Mouse (Mus musculus): ENCODE data around the gene Dcst1.

The Dcst1 gene

GRCm38 (mm10) chr3:89388134-89388881, 23.3 kb upstream of the Dcst1 start:
- DNase-seq (ENCODE audit: low read depth): peak; percentile 57

- DNase-seq (ENCODE audit: low read depth): no peak
Measured at GRCm38 (mm10) chr3:89387632-89388031, 22.6 kb upstream of the Dcst1 start.

DNA sequence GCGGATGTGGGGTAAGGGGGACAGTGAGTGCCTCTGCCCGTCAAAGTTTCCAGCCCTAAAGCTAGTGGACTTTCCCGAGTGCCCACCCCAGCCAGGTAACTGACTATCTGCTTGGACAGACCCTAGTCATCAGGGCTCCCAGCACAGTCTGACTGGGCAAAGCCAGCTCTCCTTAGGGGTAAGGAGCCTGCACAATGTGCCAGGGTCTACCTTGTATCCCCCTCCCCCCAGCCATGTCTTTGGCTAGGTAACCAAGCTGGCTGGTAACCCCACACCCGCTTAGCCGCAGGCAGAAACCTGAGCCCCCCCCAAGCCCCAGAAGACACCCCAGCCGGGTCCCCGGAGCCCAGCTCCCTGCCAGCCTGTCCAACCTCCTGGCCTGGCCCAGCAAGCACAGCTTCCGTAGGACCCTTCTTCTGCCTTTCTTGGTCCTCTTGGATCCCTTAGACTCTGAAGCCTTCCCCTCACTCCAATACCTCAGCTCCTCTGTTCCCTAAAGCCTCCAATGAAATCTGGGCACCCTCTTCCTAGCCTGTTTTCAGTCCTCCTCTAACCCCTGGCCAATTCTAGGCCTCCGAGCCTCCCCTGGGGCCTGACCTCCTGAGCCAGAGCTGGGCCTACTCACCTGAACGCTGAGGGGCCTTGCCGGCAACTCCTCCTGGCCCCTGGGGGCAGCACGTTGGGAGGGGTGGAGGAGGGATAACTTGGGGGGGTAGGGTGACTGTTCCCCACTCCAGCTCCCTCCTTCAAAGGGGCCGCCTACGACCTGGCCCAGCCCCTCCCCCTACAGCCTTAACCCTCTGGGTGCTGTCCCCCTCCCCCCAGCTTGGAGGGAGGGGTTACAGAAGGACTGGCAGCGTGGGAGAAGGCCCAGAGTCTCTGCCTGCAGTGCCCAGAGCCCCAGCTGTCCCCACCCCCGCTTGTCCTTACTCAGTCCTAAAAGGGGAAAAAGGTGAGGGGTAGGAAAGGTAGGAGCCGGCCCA, 21.7 kb upstream of the Dcst1 start:
- peak; percentile 84 for DNase-seq (ENCODE audit: low read depth)

DNA sequence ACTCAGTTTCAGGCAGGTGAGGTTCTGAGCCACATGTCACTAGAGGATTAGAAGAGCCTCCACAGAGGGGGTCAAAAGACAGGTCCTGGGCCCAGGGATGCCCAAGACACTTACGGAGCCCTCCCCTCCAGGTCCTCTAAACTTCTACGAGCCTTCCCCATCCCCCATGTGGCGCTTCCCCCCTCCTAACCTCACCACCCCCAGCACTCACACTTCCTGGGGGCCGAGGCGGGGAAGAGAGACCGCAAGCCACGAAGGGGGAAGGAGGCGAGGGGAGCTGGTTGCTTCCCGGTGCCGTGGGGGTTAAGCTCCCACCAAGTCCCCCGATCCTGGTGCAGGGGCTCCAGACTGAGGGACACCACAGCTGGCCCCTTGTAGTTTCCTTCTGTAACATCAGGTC, 20.4 kb upstream of the Dcst1 start:
- DNase-seq (ENCODE audit: low read depth): peak; percentile 69

GRCm38 (mm10) chr3:89384331-89385076, 19.5 kb upstream of the Dcst1 start:
- DNase-seq (ENCODE audit: low read depth): peak; percentile 52

DNA sequence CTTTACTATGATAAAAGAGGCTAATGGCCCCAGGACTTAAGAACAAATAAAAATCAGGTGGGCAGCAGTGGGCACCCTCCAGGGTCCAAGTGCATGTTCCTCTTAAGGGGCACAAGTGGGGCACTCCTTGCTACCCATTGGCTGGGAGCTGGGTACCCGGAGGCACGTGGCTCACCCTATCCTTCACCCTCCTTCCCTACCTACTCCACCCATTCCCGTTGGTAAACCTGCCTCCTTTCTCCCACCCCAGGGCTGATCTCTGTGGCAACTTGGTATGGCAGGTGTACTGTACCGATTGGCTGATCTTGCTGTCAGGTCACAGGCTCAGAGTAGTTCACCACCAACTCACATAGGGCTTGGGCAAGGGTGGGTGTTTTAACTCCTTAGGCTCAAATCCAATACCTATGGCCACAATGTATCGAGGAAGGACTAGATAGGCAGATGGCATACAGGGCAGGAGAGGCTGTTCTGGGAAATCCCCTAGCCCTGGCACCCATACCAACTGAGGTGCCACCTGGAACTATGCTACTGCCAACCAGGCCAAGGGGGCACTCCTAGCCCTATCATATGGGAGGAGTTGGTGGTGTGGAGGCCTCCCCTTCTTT, 18.7 kb upstream of the Dcst1 start:
- peak; percentile 56 for DNase-seq (ENCODE audit: low read depth)

- DNase-seq (ENCODE audit: low read depth): peak; percentile 36
Measured at GRCm38 (mm10) chr3:89382950-89383349, 17.9 kb upstream of the Dcst1 start.

GRCm38 (mm10) chr3:89382033-89382882, 17.2 kb upstream of the Dcst1 start:
- peak; percentile 64 for DNase-seq (ENCODE audit: low read depth)

DNA sequence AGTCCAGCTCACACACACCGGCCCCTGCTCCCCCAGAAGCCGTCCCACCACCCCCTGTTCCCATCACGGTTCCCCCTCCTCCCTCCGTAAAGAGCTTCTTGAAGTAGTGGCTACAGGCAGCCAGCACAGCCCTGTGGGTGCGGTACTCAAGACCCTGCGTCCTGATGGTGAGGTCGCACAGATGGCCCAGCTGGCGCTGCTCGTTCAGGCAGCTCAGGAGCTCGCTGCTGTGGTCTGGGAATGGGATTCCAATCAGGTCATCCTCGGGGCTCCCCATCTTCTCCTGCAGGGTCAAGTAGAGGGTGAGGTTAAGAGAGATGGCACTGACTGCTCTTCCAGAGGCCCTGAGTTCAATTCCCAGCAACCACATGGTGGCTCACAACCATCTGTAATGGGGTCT, 16.2 kb upstream of the Dcst1 start:
- no peak for DNase-seq (ENCODE audit: low read depth)

DNA sequence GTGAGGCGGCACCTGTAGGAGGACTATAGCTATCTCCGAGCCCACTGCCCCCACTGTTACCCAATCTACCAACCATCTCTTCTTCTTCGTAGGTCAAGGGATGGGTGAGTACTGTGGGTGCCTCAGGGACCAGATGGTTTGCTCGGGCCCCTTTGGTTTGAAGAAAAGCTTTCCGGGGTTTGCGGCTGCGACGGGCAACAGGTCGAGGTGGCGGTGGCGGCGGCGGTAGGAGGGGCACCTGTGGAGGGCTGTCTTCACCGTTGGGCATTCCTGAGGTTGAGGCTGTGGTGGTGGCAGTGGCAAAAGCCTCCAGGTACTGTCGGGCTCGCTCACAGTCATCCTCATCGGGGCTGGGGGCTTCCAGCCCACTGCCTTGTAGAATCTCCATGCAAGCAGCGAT, 15.7 kb upstream of the Dcst1 start:
- no peak for DNase-seq (ENCODE audit: low read depth)

- peak; percentile 17 for DNase-seq (ENCODE audit: low read depth)
Measured at GRCm38 (mm10) chr3:89380291-89380690, 15.2 kb upstream of the Dcst1 start.

DNA sequence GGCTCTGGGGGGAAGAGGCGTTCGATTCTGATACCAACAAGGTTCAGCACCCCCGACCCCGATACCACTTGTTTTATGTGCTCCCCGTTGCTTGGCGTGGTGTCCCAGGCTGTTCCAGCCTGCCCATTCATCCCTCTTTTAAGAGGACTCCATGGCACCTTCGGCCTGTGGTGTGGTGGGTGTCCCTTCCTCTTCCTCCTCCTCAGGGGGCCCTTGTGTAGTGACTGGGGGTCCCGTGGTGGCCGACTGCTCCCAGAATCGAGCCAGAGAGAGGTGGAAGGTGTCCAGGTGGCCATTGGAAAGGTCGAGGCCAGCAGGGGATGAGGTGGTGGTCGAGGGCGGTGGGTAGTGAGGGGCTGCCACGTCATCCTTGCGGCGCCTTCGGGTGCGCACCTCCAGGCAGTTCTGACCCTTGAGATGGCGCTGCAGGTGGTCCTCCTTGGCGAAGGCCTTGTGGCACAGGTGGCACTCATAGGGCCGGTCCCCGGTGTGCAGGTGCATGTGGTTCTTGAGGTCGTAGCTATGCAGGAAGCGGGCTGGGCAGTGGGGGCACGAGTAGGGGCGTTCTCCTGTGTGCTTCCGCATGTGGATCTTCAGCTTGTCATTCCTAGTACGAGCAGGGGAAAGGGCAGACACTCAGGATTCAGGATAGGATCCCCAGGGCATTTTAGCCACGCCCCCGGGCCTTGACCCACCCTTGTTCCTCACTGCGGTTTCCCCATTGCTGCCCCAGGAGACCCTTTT, 14.5 kb upstream of the Dcst1 start:
- peak; percentile 28 for DNase-seq (ENCODE audit: low read depth)

DNA sequence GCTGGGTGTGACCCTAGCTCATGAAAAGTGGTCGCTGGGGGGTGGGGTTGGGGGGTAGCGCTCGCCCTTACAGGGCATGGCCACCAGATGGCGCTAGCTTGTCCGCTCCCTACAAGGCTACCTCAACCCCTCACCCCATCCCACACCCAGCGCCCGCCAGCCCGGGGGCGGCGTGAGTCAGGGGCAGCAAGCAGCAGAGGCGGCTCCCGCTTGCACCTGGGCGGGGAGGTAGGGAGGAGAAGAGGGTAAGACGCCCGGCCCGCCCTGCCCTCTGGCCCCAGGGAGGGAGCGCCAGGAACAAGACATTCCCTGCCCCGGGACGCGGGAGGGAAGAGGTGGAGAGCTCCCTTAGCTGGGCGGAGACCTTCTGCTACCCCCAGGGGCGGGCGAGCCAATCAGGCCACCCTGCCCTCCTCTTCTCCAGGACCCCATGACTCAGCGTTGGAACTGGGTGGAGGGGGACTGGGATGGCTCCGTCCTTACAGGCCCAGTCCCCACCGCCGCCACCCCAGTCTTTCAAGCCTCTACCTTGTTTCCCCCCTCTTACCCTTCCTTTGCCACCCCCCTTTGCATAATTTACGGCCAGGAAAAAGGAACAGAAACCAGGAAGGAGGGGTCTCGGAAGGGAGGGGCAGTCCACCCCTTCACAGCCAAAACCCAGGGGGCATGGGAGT, 13.5 kb upstream of the Dcst1 start:
- DNase-seq (ENCODE audit: low read depth): peak; percentile 81

DNA sequence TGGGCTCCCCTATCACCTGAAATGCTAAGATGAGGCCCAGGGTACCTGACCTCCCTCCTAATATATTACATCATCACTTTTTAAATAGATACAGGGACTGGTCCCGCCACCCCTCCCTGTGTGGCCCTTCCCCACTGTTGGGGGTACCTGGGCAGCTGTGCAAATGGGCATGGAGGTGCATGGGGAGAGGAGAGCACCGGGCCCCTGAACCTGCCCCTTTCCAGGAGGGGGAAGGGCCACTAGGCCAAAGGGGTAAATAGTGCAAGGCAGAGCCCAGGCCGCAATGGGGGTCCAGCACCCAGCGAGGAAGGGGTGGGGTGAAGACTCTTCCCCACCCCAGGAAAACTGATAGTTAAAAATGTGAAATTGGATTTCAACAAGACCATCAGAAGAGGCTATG, 12.8 kb upstream of the Dcst1 start:
- no peak for DNase-seq (ENCODE audit: low read depth)

- DNase-seq (ENCODE audit: low read depth): peak; percentile 25
Measured at GRCm38 (mm10) chr3:89373581-89374231, 8.7 kb upstream of the Dcst1 start.

GRCm38 (mm10) chr3:89367338-89367737, 2.3 kb upstream of the Dcst1 start:
- no peak for DNase-seq (ENCODE audit: low read depth)

DNA sequence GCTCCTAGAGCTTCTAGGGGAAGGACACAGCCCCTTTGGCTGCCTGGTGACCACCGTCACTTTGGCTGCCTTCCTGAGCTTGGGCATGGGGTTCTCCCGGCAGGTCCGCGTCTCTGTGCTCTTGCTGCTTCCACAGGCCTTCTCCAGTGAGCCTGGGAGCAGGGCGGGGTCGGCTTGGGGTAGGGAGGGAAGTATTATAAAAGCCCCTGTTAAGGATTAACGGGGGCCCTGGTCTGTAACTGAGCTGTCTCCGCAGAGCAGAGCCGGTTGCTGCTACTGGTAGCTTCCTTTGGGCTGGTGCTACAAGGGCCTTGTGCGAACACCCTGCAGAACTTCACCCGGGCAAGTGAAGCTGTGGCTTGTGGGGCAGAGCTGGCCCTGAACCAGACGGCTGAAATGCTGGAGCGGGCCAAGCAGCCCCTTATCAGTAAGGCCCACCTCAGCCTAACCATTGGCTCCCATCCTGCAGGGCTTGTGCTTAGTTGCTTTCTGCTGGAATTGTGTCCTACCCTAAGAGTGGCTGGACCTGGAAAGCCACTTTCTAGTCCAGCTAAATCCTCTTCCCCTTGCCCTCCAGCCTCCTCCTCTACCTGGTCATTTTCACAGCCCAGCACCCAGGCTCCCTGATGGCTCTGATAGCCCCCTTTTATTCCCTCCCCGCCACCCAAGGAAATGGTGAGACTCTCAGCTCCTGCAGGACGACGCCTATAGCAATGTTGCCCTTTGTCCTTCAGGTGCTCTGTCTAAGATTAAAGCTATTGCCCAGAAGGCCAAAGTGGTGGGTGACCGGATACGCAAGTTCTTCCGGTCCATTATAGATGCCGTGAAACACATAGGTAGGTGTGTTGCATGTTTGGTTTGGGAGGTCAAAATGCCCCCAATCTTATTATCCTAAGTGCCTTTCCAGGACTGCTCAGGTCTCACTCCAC, 697 bp upstream of the Dcst1 start:
- no peak for DNase-seq (ENCODE audit: low read depth)

DNA sequence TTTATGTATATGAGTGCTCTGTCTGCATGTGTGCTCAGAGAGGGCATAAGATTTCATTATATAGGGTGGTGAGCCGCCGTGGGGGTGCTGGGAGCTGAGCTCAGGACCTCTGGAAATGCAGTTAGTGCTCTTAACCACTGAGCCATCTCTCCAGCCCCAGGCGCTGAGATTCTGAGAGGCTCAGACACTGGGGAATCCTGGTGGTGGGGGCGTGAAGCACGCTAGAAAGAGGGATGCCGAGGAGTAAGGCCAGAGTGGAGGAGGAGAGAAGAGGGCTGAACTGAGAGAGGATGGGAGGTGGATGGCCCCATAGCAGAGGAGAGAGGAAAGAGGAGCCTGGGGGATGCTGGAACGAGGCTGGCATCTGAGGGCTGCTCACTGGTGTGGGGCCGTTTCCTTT, 422 bp downstream of the Dcst1 start:
- DNase-seq (ENCODE audit: low read depth): no peak

All from induced T-regulatory cell, adult 2 months (primary cell).